Mouse (Mus musculus) frontal cortex, postnatal 36 days (tissue): ENCODE results near the gene Tex14.
A peak's percentile ranks its signal among the peaks of the same experiment; 100 is the strongest.
"Not testable (repeated sequence)": the region's sequence is repeated elsewhere in the genome, so short reads cannot be mapped to it uniquely, and the experiment has no call there.

Experiments used
- DNase-seq, 2 experiments: peaks; one replicate each; pipeline ENCODE4 v3.0.0; 2022; ENCODE audit warnings: low spot score in 2 of 2

The Tex14 gene

GRCm38 (mm10) chr11:87404876-87405275, at the start of gene Tex14, which contains the start of gene Rad51c:
Tex14 (plus strand) TSS chr11:87405065.
Rad51c (minus strand) TSS chr11:87404954.
- DNase-seq, result no peak

GRCm38 (mm10) chr11:87357317-87358300, 47.3 kb upstream of the Tex14 start:
- DNase-seq, result peak; percentile 19 to 36

DNA sequence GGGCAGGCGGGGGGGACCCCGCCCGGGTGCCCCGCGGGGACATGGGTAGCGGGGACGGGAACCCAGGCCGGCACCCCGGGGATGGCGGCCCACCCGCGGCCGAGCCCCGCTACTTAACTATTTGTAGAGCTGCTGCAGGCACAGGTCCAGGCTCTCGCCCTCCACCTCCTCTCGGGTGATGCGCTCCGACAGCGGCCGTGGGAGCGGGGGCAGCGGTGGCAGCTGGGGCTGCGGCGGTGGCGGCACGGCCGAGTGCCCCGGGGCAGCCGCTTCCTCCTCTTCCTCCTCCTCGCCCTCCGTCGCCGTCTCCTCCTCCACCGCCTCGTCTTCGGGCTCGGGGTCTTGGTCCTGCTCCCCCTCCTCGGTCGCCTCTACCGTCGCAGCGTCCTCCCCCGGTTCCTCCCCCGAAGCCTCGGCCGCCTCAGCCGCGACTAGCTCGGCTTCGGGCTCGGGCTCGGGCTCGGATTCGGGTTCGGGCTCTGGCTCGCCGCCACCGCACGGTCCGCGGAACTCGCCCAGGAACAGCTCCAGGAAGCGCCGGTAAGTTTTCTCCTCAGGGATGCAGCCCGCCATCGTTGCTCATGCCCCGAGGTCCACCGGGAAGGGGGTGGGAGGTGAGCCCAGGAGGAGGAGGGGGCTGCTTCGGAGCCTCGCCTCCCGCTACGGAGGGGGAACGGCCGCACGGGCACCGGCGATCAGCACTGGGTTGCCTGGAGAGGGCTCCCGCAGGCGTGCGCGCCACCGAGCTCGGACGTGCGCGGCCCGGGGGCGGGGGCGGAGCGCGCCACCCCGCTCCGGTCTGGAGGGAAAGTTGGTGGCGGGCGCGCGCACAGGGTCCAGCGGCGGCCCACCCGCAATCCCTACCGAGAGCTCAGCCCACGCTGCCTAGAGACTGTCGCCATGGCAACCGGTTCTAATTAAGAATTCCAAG, 46.3 kb upstream of the Tex14 start, which contains the start of gene Ppm1e:
Gene Ppm1e, minus strand, starts transcription at position 693 of the 931 bp plus-strand sequence.
- peak; percentile 85 for DNase-seq

DNA sequence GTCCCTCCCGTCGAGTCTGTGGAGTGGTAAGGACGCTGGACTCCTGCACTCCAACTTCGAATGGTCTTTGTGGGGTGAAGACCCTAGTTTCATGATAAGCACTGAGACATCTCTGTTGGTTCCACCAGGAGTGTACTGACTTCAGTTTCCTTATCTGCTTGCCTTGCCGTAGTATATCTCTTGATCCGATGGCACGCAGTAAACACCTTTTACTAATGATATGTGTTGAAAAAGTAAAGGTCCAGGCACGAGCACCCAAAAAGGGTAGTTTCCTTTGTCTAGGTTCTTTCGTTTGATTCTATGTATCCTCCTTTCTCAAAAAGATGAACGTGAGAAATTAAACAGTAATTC, 45.6 kb upstream of the Tex14 start:
- DNase-seq, result no peak

DNA sequence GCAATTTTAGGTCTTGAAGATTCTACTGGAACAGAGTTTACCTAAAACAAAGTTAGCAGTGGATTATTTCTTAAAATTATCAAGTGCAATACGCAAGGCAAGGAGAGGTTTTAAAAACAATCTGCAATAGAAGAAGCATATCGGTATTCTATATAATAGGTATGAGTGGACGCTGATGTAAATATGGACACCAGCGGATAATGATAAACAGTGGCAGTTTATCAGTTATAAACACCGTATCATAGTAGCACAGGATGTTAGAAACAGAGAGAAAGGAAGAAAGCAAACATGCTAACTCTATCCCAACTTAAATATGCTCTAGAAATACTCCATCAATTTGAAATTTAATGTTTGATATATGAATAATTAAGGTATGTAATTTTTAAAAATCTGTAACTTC, 39.7 kb upstream of the Tex14 start:
- no peak for DNase-seq

DNA sequence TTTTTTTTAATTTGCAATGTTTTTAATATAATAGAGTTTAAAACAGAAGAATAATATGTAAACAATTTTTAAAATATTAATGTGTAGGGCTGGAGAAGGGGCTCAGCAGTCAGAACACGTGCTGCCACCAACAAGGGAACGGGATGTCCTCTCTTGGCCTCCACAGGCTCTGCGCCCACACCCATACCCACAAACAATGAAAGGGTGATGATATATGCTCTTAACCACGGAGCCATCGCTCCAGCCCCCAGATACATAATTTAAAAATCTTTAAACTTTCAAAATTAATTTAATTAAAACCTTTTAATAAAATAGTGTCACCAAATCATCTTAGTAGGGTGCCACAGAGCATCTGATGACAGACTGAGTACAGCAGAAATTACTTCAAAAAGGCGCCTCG, 37.8 kb upstream of the Tex14 start:
- DNase-seq, result no peak

DNA sequence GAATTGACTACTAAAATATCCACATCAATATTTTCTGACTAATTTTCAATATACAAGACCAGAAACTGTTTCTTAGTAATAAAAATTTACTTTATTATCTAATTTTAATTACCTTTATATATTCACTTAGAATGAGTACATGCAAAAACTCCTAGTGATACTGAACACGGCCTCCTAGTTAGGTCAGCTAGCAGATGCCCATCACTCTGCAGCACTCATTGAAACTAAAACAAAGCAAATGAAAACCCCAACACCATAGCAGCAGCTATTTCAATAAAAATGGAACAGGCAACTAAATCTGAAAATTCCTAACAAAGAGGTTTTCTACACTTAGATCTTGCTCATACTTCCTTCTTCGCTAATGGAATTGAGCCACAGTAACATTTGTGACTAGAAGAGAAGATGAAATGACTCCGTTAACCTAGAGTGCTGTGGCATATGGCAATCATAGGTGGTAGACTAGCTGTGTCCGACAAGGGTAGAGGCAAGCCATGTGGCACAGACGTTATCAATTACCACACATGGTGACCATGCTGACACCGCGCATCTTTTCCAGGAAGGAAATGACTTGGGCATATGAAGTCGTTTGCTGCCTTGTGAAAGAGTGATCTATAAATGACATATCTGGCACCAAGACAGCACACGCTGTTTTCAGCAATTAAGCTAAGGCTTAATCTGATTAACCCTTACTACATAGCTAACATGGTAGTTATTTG, 36.8 kb upstream of the Tex14 start:
- no peak for DNase-seq

GRCm38 (mm10) chr11:87384551-87384950, 20.3 kb upstream of the Tex14 start:
- no peak for DNase-seq

DNA sequence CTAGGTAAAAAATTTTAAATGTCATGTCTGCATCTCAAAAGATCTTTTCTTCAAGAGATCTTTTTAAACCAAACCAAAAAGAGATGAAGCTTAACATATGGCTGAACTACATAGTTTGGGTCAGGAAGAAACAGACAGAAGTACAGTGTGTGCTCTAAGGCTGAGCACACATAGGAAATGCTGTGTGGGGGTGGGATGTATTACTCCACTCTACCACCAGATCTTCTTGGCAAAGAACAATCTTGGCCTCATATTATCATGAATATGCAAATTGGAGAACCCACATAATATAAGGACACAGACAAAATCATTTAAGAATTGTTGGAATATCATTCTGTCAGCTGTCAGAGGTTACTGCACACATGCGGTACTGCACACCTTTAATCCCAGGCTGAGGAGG, 19.2 kb upstream of the Tex14 start:
- DNase-seq, result peak; percentile 12 to 26

GRCm38 (mm10) chr11:87393855-87394254, 11.0 kb upstream of the Tex14 start:
- peak; percentile 44 to 60 for DNase-seq

DNA sequence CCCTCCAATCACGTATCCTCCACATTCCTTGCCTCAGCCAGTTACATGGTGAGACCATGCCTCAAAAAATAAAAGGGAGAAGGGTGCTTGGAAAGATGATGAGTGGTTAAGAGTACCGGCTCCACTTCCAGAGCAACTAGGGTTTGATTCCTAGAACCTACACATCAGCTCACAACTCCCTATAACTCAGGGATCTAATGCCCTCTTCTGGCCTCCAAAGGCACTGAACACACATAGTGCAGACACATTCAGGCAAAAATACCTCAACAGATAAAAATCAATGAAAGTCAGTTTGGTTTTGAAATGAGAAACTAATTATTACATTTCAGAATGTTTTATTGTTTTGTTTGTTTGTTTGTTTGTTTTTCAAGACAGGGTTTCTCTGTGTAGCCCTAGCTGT, 6.5 kb upstream of the Tex14 start:
- DNase-seq, result no peak

GRCm38 (mm10) chr11:87404111-87404853, 583 bp upstream of the Tex14 start:
- peak; percentile 94 to 97 for DNase-seq

- DNase-seq, result not testable (repeated sequence)
These were observed 8.5 kb downstream of the Tex14 start for GRCm38 (mm10) chr11:87413412-87413811.

GRCm38 (mm10) chr11:87416120-87416519, 11.3 kb downstream of the Tex14 start:
- no peak for DNase-seq

DNA sequence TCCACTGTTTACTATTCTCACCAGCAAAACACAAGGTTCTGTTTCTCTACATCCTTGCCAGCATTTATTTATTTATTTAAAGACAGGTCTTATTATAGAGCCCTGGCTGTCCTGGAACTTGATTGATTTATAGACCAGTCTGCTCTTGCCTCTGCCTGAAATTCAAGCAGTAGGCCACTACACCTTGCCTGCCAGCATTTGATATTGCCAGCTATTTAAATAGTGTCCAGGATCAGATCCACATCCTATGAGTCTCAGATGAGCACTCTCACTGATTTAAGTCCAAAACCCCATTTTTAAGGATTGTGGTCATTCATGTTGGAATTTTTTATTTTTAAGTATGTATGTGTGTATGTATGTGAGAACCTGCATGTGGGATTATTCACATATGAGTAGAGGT, 16.0 kb downstream of the Tex14 start:
- DNase-seq, result no peak

GRCm38 (mm10) chr11:87421760-87422201, 16.9 kb downstream of the Tex14 start:
- no peak for DNase-seq

DNA sequence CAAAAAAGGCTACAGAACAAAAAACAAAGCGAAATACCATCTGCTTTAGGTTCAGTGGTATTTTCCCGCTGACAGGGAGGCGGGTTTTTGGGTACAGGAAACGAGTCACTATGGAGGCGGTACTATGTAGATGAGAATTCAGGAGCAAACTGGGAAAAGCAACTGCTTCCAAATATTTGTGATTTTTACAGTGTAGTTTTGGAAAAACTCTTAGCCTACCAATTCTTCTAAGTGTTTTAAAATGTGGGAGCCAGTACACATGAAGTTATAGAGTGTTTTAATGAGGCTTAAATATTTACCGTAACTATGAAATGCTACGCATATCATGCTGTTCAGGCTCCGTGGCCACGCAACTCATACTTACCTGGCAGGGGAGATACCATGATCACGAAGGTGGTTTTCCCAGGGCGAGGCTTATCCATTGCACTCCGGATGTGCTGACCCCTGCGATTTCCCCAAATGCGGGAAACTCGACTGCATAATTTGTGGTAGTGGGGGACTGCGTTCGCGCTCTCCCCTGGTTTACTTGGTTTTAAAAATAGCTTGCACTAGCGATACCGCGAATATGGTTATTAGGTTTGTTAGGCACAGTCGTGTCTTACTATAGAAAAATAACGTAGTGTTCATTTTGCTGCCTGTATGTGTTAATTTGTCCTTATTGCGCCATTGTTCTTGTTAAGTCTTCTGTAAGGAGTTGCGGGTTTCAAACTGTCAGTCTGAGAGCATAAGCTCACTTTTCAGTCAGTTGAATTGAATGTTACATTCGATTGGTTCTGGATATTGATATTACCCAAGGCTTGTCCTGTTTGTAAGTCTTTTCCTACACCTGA, 17.9 kb downstream of the Tex14 start:
- peak; percentile 88 to 94 for DNase-seq

DNA sequence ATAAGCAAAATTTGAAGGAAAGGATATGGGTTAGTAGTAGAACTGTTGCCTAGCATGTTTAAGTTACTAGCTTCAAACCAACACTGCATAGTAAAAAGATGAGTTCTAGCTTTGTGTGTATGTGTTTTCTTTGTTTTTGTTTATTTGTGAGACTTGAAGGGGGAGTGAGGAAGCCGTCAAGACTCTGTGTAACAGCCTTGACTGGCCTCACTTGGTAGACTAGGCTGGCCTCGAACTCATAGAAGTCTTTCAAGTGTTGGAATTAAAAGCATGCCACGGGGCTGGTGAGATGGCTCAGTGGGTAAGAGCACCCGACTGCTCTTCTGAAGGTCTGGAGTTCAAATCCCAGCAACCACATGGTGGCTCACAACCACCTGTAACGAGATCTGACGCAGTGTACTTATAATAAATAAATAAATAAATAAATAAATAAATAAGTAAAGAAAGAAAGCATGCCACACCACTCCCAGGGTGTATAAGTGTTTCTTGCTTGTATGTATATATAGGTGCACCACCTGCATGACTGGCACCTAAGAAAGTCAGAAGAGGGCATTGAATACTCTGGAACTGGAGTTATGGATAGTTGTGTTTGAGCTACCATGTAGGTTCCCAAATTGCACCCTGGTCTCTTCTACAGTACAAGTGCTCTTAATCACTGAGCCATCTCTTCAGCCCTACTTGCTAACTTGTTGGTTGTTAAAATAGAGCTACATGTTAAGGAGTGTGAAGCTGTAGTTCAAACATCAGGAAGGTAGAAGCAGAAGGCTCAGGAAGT, 18.9 kb downstream of the Tex14 start:
- no peak for DNase-seq

DNA sequence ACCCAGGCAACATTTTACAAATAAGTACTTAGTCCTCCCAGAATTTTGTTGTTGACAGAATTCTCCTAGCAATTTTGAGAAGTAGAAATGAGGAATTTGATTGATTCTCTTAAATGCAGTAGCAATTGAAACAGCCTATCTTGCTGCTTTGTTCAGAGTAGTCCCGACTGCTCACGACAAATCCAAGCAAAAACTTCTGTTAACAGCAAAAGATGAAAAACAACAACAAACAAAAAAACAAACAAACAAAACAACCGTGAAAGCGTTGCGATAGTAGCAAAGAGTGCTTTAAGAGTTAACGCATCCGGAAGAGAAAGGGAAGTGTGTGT, 21.2 kb downstream of the Tex14 start:
- DNase-seq, result no peak
